Mouse (Mus musculus) right cerebral cortex, postnatal 36 days (tissue): Measurements from ENCODE around the gene Oas1g.
A peak's percentile ranks its signal among the peaks of the same experiment; 100 is the strongest.
"Not testable (repeated sequence)": the region's sequence is repeated elsewhere in the genome, so short reads cannot be mapped to it uniquely, and the experiment has no call there.

Source experiments
- DNase-seq, 2 experiments: peaks; one replicate each; pipeline ENCODE4 v3.0.0; 2022; ENCODE audit warnings: low spot score in 2 of 2, mixed read lengths in 1 of 2

Gene Oas1g

DNA sequence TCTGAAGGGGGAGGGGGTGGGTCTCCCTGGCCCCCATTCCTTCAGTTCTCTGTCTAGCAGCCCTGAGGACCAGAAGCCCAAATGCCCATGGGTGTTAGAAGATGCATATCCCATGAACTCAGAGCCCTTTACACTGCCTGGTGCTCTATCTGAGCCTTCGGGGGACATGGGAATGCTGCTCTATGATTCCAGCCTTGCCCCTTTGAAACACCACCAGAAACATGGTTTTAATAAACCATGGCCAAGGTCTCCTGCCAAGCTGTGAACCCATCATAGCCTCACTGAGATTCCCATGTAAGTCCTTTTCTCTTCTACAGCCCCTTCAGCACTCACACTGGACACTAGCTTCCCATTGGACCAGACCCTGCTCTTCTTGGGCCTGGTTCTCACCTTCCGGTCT is 2.6 kb upstream of the Oas1g start:
- no peak for DNase-seq

DNA sequence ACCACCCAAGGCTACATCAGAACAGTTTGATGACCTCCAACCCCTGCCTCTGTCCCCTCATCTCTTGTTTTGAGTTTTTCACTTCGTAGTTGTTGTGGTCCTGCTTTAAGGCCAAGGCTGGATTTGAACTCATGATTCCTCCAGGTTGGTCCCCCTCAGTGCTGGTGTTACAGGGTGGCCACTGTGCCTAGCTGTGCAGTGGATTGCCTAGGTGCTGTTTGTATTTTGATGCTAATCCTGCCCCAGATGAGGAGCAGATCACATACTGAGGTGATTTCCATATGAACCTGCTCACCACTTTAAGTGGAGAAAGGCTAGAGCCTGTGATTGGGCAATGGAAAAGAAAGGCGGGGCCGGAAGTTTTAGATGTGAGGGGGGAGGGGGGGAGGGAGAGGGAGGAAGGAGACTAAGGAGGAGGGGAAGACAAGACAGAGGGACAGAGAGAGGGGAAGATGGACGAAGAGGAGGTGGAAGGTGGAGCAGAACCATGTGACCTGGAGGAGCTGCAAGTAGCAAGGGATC is 942 bp upstream of the Oas1g start:
- not testable (repeated sequence) for DNase-seq

DNA sequence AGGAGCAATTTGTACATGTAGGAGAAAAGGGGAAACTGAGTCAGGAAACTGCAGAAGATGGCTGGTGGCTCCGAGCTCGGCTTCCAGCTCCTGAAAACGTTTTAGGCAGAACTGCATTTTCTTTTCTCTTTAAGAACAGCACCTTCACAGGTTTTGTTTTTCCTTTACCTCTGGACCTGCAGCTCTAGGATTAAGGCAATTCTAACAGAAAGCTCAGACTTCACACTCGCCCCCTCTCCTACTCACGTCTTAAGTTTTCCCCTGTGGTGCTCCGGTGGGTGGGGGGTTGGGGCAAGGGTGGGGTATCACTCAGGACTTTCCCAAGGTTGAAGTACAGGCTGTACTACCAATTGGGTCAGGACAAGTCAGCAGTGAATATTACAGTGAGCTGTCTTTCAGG is 418 bp upstream of the Oas1g start:
- no peak for DNase-seq

DNA sequence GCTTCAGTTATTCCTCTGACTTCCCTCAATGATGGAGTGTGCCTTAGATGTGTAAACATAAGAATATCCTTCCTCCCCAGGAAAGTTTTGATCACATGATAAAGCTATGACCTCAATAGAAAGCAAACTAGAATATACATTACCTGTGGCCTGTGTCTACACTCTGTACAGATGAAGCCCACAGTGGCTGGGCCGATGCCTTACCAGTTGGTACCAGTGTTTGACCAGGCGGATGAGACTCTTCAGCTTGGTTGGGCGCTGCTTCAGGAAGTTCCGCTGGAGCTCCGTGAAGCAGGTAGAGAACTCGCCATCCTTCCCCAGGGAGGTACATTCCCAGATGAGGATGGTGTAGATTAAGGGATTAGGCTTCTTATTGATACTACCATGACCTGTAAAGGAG is 5.7 kb downstream of the Oas1g start:
- DNase-seq = not testable (repeated sequence)

DNA sequence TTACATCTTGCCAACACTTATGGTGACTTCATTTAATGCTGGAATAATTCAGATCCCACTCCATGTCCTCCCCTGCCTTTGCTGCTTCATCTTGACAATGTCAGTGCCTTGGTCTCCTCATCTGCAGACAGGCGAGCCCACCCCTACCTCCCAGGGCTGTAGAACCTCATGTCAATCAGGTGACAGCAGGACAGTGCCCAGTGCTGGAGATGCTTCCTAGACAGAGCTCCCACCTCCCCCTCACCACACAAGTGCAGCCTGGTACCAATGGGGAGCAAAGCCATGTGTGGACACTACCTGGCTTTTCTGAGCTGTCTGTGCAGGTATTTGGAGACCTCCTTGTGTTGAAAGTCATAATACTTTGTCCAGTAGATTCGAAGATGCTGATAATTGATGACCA is 8.6 kb downstream of the Oas1g start:
- not testable (repeated sequence) for DNase-seq

DNA sequence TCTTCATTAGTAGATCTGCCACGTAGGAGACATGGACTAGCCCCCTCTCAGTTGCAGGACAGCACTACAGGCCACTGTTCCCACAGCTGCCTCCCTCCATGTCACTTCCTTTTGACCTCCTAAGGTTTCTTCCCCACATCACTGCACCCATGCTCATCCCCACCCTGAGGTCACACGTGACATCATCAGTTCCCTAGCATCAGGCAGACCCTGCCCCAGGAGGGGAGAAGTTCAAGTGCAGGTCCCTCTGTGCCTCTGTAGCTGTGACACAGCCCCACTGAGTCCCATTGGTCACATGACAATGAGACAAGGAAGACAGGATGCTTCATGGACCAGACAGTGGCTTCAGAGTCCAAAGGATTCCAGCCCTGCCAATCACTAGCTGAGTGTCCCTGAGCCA is 10.0 kb downstream of the Oas1g start:
- not testable (repeated sequence) for DNase-seq

DNA sequence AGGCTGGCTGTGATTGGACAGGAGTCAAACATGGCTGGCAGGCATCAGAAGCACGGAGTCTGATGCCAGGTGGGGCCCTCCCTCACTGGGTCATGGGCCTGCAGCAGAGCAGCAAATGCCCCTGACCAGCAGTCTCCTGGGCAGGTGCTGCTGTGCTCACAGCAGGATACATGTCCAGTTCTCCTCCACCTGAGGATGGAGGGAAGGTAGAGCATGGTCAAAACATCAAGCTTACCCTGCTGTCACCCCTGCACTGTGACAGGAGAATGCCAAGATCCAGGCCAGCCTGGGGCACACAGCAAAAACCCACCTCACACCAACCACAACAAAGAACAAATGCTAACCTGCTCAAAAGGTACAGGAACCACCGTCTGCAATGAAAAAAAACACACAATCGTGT is 10.6 kb downstream of the Oas1g start:
- DNase-seq = not testable (repeated sequence)

DNA sequence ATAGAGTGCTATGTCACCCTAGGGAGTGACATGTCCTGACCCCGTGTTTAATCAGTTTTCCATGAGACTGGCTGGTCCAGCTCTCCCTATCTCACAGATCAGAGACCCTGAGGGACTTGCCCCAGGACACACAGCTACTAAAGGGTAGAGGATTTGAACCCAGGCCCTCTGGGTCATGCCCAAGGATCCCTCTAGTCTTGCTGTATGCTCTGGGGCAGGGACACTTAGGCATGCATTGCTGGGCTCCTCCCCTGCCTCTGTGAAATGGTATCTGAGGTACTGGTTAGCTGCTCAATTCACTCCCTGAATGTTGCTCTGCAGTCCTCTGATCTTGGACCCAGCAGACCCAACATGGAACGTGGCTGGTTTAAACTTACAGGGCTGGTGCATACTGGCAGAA is 15.9 kb downstream of the Oas1g start:
- DNase-seq = no peak

DNA sequence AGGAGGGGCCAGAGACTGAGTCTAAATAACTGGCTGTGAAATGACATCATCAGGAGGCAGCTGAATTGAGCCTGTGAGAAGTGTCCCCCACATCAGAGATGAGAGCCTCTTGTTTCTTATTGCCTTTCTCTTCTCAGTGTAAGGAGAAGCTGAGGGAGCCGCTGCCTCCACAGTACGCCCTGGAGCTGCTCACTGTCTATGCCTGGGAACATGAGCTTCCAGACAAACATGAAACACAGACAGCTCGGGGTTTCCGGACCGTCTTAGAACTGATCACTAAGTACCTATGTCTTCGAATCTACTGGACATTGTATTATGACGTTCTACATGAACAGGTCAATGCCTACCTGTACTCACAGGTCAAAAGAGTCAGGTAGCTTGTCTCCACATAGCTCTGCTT is 16.6 kb downstream of the Oas1g start:
- no peak for DNase-seq

DNA sequence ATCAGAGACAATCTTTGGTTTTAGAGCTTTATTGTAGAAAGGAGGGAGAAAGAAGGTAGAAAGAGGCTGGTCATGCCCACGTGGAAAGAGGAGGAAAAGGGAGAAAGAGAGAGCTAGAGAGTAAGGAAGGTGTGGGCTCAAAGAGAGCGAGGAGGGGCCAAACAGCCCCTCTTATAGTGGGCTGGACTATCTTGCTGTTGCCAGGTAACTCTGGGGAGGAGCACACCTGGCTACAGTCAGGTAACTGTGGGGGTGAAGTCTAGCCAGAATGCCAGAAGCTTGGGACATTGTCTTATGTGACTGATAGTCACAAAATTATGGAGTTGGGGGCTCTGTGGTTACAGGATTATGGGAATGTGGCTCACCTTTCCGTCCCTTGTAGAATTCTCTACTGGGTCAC is 17.3 kb downstream of the Oas1g start:
- no peak for DNase-seq

DNA sequence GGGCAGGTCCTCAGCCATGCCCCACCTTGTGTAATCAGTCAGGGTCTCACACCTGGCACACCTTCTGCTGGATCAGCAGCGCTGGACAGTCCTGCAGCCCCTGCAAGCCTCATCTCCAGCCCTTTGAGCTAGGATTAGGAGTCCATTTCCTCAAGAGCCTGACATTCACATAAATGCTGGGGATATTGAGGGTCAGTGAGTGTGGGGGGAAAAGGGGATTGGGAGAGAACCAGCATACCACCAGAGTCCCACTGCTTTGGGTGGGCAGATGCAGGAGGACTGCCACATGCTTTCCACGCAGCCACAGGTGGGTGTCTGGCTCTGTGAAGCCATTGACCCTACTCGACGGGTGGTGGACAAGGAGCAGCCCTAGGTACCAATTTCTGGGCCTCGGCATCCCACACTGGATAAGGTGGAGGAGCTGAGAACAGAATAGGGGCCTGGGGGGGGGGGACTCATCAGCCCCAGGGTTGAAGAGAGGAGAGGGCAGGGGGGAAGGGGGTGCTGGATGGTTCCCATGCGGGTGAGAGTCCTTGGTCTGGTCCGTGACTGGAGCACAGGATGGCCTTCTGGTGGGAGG is 17.9 kb downstream of the Oas1g start:
- no peak for DNase-seq

DNA sequence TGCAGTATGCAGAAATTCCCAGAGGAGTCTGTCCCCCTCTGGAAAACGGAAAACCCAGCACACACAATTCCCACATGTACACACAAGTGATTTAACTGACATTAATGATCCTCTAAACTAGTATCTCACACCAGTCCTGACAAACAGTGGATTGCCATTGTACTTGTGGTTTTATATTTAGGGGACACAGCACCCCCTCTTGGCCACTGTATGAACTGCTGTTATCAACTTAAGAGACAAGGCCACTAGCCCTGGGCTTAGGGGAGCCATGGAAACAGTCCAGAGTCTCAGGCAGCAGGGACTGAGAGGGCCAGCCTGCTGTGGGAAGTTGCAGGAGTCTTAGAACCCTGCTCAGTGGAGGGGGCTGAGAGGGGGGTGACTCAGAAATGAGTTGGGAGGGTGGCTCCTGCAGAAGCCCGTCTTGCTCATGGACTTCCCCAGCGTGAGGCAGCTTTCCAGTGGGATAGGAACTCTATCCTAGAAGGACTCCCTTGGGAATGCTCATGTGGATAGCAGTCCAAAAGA is 22.0 kb downstream of the Oas1g start:
- no peak for DNase-seq

DNA sequence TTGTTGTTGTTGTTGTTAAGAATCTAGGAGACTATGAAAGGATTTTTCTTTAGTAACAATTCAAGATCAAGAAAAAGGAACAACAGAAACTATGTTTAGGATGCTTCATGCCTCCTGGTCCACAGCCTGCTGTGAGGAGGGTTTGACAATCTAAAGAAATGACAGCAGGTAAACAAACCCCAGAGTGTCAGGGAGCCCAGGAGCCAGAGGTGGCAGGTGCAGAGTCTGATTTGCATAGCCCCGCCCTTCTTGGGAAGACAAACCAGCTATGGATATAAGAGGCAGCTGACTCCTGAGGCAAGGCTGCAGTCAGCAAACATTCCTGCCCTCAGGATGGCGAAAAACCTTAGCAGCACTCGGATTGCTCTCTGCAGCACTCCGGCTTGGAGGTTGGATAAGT is 26.3 kb downstream of the Oas1g start, which contains the start of gene Oas1h:
Gene Oas1h, plus strand, starts transcription at position 301 of the 400 bp plus-strand sequence.
- DNase-seq = no peak

DNA sequence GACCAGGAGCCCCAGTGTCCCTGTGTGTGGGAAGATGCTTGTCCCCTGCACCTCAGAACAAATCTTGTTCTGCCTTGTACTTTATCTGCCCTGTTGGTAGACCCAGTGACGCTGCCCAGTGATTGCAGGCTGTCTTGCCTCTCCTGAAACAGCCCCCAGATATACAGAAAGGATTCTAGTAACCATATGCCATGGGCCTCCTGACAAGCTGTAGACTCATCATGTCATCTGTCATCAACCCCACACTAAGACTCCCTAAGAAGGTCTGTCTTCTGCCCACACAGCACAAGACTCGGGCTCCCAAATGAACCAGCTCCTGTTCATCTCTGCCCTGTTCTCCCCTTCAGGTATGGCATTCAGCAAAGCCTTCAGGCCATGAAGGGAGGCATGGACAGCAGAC is 28.2 kb downstream of the Oas1g start:
- DNase-seq = no peak

DNA sequence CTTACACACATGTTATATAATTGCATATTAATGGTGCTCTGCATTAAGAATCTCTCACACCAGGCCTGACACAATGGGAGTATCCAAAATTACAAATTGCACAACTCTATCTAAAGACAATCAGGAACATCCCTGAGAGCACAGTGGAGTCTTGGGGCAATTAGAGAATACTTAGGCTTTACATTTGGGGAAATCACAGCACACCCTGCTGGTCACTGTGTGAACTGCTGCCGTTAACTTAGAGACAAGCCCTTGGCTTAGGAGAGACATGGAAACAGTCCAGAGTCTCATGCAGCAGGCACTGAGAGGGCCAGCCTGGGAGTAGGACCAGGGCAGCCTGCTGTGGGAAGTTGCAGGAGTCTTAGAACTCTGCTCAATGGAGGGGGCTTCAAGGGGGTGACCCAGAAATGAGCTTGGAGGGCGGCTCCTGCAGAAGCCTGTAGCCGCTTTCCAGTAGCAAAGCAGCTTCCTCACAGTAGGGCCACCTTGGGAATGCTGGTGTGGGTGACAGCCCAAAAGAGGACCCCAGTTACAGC is 37.7 kb downstream of the Oas1g start:
- DNase-seq = no peak

DNA sequence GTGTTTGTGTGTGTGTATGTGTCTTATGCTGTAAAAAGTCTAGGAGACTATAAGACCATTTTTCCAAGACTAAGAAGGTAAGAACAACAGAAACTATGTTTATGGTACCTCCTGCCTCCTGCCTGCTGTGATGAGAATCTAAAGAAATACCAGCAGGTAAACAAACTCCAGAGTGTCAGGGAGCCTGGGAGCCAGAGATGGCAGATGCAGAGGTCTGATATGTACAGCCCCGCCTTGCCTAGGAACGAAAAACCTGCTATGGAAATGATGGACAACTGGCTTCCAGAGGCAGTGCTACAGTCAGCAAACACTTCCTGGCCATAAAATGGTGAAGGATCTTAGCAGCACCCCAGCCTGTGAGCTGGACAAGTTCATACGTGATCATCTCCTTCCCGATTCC is 40.3 kb downstream of the Oas1g start, which contains the start of gene Oas1f:
Gene Oas1f, plus strand, starts transcription at position 301 of the 400 bp plus-strand sequence.
- DNase-seq = no peak

DNA sequence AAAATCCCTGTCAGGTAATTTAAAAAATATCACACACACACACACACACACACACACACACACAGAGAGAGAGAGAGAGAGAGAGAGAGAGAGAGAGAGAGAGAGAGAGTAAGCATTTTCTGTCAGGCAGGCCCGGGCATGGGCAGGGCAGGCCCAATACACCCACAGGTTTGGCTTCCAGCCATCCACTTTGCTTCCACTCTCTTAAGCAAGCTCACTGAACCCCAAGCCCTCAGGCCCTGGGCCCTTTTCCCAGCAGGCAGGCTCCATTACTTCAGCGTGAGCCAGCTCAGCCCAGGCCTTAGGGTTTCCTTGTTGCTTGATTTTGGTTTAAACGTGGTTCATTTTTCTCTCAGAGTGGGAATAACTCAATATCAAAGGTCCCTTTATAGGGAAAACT is 42.7 kb downstream of the Oas1g start:
- no peak for DNase-seq

DNA sequence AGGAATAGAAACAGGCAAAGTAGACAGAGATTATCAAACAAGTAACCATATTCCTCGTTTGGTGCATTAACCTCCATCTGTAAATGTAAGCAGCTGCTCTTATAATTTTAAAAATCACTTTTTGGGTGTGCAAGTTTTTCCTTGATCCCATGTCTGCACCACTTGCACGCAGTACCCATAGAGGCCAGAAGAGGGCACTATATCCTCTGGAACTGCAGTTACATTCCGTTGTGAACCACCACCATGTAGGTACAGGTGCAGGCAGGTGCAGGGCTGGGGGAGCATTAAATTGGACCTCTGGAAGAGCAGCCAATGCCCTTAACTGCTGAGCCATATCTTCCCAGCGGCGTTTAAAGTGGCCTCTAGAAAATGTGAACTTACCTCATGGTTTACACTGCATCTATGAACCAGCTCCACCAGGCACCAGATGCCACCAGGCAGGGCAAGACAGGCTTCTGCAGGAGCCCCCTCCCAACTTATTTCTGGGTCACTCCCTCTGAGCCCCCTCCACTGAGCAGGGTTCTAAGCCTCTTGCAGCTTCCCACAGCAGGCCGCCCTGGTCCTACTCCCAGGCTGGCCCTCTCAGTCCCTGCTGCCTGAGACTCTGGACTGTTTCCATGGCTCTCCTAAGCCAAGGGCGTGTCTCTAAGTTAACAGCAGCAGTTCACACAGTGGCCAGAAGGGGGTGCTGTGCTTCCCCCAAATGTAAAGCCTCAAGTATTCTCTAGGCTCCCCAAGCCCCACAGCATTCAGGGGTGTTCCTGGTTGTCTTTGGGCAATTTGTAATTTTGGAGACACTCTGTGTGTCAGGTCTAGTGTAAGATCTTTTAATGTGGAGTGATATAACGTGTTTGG is 50.5 kb downstream of the Oas1g start:
- DNase-seq = peak in 1 of 2 experiments; percentile 10

DNA sequence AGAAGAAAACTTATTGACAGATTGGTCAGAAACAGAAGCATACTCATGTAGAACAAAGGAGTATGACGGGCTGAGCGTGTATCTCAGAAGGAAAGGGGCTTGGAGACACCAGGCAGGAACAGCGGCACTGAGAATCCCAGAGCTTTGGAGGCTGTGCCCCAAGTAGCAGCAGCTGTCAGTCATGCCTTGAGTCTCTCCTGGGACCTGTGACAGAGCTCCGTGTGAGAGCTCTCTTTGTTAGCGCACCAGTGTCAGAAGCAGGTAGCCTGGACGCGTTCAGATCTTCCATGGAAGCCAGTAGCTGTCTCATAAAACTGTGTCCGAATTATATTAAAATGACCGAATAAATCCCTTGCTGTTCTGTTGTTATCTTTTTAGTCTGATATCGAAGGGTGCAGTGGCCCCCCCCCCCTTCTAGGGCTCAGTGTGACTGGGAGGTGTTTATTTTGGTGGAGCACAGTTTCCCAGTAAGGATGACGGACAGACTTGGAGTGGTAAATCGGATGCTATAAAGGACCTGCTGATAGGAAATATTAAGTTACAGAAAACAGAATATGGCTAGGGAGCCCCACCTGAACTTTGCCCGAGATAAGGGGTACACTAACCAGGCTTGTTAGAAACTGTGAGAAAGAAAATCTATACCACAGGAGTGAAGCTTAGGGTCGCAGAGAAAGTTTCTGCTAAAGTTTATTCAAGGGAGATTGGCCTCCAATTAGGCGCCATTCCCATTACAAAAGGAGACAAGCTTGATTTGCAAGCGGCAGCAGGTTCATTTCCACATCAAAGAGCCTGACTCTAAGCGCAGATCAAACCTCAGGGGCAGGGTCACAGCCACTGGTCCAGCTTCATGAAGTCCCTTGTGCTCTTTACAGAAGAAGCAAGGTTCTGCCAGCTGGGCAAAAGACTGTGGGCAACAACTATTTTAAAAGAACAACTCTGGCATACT is 53.8 kb downstream of the Oas1g start:
- no peak for DNase-seq

DNA sequence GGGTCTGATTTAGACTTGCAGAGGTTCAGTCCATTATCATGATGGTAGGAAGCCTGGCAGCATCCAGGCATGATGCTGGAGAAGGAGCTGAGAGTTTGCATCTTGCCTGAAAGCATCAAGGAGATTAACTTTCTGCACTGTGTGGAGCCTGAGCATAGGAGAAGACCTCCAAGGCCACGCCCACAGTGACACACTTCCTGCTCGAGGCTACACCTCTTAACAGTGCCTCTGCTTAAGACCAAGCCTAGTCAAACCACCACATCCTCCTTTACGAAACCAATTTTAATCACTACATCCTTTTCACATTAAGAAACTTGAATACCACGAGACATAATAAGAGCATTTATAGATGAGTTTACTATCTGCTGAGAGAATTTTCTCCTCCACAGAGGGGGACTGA is 56.4 kb downstream of the Oas1g start:
- no peak for DNase-seq
